Mouse (Mus musculus) ES-Bruce4 (cell line): Measurements from ENCODE around the gene Abcc1. TPM values are rescaled to one million over a fixed set of nuclear protein-coding genes. Genes with fewer than 3 reads are reported as not detected.

ENCODE experiments used
- H3K27ac ChIP-seq: 2 replicates; pipeline ENCODE4 v1.5.1; 2012; ENCODE audit warnings: low read length, inconsistent platforms; ENCODE audit not compliant: insufficient read depth
- H3K27me3 ChIP-seq: 2 replicates; pipeline ENCODE4 v1.6.1; 2012; ENCODE audit warnings: mild to moderate bottlenecking, low read length, inconsistent platforms; ENCODE audit not compliant: control insufficient read depth, poor library complexity, insufficient read depth, severe bottlenecking
- H3K36me3 ChIP-seq: 2 replicates; pipeline ENCODE4 v1.6.1; 2012; ENCODE audit warnings: inconsistent platforms, mild to moderate bottlenecking, low read length, moderate library complexity; ENCODE audit not compliant: control insufficient read depth, poor library complexity, insufficient read depth, severe bottlenecking
- H3K4me1 ChIP-seq: one replicate; pipeline ENCODE4 v1.8.1; 2011; ENCODE audit warnings: low read length; ENCODE audit not compliant: control insufficient read depth, insufficient read depth
- H3K4me3 ChIP-seq: 2 replicates; pipeline ENCODE4 v1.5.1; 2011; ENCODE audit warnings: low read depth, mild to moderate bottlenecking, low read length
- H3K9ac ChIP-seq: 2 replicates; pipeline ENCODE4 v1.6.1; 2012; ENCODE audit warnings: low read depth, mild to moderate bottlenecking, inconsistent platforms; ENCODE audit not compliant: poor library complexity, severe bottlenecking
- H3K9me3 ChIP-seq: replicated peaks from 2 replicates; pipeline ENCODE4 v1.6.1; 2012; ENCODE audit warnings: mild to moderate bottlenecking, low read length, inconsistent platforms; ENCODE audit not compliant: control insufficient read depth, poor library complexity, insufficient read depth, severe bottlenecking
- CTCF ChIP-seq: IDR thresholded peaks from one replicate; pipeline ENCODE4 v1.8.1; 2011; ENCODE audit warnings: low read depth, low read length
- EP300 ChIP-seq: IDR thresholded peaks from 2 replicates; pipeline ENCODE4 v1.6.1; 2011; ENCODE audit warnings: low read depth, low read length; ENCODE audit not compliant: insufficient read depth
- POLR2A ChIP-seq: IDR thresholded peaks from one replicate; pipeline ENCODE4 v1.8.1; 2011; ENCODE audit warnings: low read length; ENCODE audit not compliant: insufficient read depth
- polyA plus RNA-seq: library from polyadenylated mRNA; stranded (reverse); fragments of >200 nt; gene quantifications from 2 replicates; pipeline ENCODE4 v1.2.4, GENCODE M21; 2011; ENCODE audit warnings: low read depth; ENCODE audit not compliant: missing spikeins, insufficient read depth, insufficient read length

Gene Abcc1
- polyA plus RNA-seq, result 69.5 and 72.4 TPM in 2 replicates

DNA sequence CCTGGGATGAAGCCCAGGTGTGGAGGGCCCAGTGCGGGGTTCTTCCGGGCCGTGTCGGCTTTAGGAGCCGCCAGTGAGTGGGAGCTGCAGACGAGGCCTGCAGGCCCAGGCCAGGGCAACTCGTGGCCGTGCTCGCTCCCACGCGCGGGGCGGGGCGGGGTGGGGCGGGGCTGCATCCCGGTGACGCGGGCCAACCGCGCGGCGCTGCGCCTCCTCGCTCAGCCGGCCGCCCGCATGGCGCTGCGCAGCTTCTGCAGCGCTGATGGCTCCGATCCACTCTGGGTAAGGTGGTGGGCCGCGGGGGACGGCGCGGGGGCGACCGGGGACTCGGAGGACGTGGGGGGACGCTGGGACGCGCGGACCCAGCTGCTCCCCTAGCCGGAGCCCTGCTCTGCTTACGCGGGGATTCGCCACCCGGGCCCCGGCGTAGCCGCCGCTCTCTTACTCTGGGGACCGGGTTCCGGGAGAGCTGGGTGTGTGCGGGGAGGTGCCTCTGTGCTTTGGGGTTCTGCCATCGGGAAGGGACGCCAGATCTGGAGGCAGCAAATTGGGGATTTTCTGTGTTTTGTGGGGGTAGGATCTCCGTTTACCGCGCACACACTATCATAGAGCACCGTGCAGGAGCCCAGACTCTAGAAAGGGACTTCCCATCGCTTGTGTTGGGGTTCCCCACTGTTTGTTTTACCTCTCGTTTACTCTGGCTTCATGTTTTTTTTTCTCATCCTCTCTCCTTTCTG is at the start of gene Abcc1:
Gene Abcc1 (plus strand): TSS at position 197 of the 737 bp plus-strand sequence.
- Histone ChIP-seq H3K36me3 (no peaks in the 10 kb centered on the region), H3K27ac (no peak within 1 kb of the TSS)

DNA sequence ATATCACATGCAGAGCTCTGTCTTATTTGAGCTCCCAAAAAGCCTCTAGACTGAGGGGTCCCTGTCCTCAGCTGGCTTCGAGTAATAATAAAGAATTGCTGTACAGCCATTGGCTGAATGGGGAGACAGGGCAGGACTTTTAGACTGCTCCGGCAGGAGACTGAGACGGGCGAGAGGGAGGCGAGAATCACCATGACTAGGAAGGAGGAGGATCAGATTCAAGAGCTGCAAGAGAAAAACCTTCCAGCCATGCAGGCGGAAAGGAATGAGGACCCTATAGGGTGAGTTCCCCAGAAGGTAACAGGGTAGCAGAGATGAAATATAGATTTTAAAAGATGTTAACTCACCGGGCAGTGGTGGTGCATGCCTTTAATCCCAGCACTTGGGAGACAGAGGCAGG is 48.4 kb upstream of the Abcc1 start:
- H3K27ac ChIP-seq, result no peak overlapping the region
- H3K27me3 ChIP-seq, result no peaks in the 10 kb centered on the region
- TF ChIP-seq EP300, result no peak
- TF ChIP-seq CTCF, result no peak
- TF ChIP-seq POLR2A, result no peak
- no peaks in the 10 kb centered on the region for H3K9me3 ChIP-seq
- H3K36me3 ChIP-seq, result peaks cover 8% of the 10 kb centered on the region
- H3K9ac ChIP-seq, result no peak overlapping the region
- no peak overlapping the region for H3K4me3 ChIP-seq
- no peaks in the 10 kb centered on the region for H3K4me1 ChIP-seq

More for the DNA sequence above, at the start of gene Abcc1:
- Histone ChIP-seq H3K27me3 (no peaks in the 10 kb centered on the region), H3K4me3 (peak within 1 kb of the TSS; percentile 91), H3K9ac (peak within 1 kb of the TSS; percentile 95), H3K9me3 (no peaks in the 10 kb centered on the region), H3K4me1 (peaks cover 2% of the 10 kb centered on the region)
- no peak for TF ChIP-seq POLR2A
- no peak for TF ChIP-seq EP300

DNA sequence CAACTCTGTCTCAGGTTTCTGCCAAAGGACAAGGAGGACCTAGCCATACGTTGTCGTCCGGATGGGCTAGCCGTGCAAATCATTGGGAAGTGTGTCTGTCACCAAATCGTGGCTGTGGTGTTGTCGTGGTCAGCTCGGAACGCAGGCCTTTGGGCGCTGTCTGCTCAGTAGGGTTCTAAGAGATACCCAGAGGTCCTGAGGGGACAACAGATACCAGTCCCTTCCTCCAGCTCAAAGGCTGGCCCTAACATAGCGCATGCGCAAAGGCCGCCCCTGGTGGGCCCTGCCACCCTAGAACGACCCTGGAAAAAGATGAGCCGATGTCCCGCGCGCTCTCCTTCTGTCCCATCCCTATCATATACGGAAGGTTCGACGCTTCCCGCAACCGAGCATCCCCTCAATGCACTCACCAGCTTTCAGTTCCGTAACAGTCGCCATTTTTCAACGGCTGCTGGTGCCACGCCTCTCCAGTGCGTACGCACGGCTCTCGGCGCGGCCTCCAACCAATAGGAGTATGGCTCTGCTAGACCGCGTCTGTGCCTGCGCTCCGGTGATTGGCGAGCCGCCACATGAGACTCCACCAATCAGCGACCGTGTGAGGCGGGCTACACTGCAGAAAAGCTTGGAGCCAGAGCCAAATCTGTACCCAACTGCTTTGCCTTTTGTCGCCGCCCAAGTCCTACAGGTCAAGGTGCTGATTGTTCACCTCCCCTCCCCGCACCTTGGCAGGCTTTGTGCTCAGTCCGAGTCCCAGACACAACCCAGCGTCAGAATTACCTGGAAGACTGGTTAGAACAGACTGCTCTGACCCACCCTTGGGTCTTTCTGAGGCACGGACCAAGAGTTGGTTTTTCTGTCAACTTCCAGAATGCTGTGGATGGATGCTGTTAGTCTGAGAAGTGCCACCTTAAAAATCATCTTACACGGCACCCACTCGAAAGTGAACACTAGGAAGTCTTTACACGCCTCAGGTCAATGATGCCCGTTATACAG is 44.2 kb upstream of the Abcc1 start, which contains the start of gene Fopnl:
Gene Fopnl (minus strand): TSS at position 522 of the 993 bp plus-strand sequence.
- TF ChIP-seq EP300 (no peak), POLR2A (peak; percentile 74)
- Histone ChIP-seq H3K4me1 (no peaks in the 10 kb centered on the region), H3K27ac (peak within 1 kb of the TSS; percentile 28; the same call in 1 of the 2 replicates), H3K9ac (peak within 1 kb of the TSS; percentile 58), H3K4me3 (peak within 1 kb of the TSS; percentile 93), H3K36me3 (peaks cover 5% of the 10 kb centered on the region; the same call in 1 of the 2 replicates), H3K27me3 (no peaks in the 10 kb centered on the region), H3K9me3 (no peaks in the 10 kb centered on the region)

DNA sequence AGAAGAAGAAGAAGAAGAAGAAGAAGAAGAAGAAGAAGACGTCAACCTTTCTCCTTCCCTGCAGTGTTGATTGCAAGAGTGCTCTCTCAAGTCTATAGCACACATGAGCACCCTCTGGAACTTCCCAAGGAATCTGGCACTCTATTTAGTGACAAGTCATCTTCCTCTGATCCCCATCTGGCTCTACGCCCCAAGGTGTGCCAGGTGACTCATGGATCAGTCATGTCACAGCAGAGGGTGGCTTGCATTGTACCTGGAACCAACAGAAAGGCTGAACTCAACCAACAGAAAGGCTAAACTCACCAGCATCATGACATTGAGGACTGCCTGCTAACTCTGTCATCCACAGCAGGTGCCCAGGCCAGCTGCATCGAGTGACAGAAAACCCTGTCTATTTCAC is 41.7 kb upstream of the Abcc1 start:
- Histone ChIP-seq H3K27me3 (no peaks in the 10 kb centered on the region), H3K4me1 (no peaks in the 10 kb centered on the region), H3K4me3 (no peak overlapping the region), H3K9me3 (no peaks in the 10 kb centered on the region), H3K27ac (no peak overlapping the region), H3K36me3 (no peaks in the 10 kb centered on the region), H3K9ac (no peak overlapping the region)
- TF ChIP-seq EP300 (no peak), POLR2A (no peak), CTCF (no peak)

DNA sequence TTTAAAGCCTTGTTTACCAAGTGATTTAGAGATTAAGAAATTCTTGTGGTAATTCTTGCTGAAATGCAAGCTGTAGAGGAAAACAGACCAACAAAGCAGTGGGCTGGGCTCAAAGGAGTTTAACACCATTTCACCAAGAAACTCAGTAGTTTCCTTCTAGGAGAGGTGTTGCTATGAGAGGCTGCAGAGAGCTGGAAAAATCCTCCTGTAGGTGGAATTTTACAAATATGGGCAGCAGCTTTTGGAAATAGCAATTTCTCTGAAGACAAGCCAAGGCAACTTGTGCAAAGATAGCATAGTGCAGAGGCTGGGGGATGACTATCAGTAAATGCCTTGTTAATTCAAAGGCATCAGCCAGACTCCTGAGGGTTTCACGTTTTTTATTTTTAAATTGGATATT is 40.9 kb upstream of the Abcc1 start:
- H3K27ac ChIP-seq, result no peak overlapping the region
- H3K27me3 ChIP-seq, result no peaks in the 10 kb centered on the region
- H3K4me3 ChIP-seq, result no peak overlapping the region
- no peaks in the 10 kb centered on the region for H3K36me3 ChIP-seq
- no peak overlapping the region for H3K9ac ChIP-seq
- no peaks in the 10 kb centered on the region for H3K4me1 ChIP-seq
- TF ChIP-seq EP300, result no peak
- no peak for TF ChIP-seq CTCF
- no peak for TF ChIP-seq POLR2A
- no peaks in the 10 kb centered on the region for H3K9me3 ChIP-seq
